Mouse (Mus musculus): ENCODE results near the gene Fry.

Gene Fry

DNA sequence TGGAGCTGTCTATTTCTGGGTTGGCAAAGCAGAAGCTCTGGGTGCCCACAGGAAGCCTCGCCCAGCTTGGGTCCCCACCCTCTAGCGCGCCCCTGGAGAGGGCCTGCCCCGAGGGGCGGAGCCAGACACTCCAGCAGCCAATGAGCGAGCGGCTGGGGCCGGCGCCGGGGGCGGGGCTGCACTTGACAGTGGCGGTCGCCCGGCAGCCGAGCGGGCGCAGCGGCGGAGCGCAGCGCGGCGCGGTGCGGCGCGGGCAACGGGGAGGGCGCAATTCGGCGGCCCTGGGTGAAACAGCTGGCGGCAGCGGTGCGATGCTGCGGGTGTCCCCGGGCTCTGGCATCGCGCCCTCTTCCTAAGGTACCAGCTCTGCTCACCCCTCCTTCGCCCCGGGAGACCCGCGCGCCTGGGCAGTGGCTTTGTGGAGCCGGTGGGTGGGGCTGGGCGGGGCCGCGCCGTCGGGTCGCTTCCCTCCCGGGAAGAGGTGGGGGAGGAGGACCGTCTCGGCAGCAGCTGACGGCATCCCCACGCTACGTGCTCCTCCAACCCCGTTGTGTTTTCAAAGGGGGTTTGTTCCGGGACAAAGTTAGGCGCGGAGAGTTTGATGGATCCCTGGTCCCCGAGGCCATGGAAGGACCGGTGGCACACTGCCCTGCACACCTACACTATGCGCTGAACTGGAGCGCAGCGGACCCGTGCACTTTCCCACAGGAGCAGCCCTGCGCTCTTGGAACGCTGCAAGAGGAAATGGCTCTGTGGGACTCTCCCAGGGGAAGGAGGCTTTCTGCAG lies at the start of gene Fry:
Gene Fry (plus strand): TSS at position 191 of the 787 bp plus-strand sequence.
- DNase-seq (ENCODE audit: low read depth in 2 of 2, low spot score in 2 of 2) = peak; percentile 97 to 98

DNA sequence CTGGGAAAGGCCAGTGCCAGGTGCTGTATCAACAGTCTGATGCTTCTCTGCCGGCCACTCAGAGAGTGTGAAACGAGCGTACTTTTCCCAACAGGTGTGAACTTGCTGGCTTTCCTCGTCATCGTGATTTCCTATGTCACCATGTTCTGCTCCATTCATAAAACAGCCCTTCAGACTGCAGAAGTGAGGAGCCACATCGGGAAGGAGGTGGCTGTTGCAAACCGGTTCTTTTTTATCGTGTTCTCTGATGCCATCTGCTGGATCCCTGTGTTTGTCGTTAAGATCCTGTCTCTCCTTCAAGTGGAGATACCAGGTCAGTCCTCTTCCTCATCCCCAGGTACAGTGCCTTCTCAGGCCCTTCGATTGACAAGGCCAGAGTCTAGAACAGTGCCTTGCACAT lies 48.4 kb upstream of the Fry start:
- DNase-seq (ENCODE audit: low read depth in 2 of 2, low spot score in 2 of 2) = no peak

DNA sequence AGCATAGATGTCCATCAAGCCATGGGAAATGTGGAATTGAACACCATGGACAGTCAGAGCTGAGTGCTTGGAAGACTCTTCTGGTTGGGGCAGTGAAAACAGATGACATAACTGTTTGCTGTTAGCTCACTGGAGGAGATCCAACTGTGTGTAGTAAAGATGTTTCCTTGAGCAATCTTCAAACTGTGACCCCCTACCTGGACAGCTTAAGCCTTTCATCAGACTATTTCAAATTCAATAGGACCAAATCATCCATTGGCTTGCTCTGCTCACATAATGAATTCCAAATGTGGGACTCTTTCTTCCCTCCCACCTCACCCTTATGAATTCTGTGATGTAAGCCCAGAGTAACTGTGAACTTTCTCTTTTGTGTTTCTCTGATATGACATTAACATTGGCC lies 46.7 kb upstream of the Fry start:
- DNase-seq (ENCODE audit: low read depth in 2 of 2, low spot score in 2 of 2) = no peak

DNA sequence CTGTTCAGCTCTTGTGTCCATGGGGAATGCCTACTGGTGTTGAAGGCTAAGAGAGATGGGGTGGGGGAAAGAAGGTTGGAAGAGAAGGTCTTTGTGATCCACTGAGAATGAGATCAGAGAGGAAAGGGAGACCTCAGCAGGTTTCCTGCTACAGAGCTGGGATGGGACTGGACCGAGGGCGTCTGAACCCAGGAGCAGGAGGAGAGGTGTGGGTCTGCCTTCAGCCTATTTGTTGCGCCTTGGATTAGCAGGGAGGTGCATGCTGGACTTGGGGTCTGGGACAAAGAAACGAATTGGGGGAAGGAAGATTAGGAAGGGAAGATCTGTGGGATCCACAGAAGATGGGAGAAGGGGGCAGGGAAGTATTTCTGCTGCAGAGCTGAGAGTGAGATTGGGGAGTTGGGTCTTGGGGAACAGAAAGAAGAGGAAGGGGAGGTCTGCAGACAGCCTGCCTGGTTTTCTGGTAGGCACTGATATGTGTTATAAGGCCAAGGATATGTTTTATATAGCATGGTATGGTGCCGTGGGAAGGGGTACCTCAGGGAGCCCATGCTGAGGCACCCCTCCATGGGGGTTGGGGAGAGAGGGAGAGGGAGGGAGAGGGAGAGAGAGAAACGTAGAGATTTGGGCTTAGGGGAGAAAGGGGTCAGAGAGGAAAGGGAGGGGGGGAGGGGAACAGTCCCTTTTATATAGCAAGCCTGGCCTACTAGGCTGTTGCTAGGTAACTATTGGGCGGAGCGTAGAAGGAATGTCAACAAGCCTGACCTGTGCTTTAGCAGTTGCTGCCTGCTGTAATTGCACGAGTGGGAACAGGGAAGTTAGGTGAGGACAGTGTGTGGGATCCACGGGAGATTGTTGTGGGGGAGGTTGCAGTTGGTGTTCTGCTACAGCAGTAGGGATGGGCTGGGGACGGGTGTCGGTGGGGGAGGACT lies 38.3 kb upstream of the Fry start:
- no peak for DNase-seq (ENCODE audit: low read depth in 2 of 2, low spot score in 2 of 2)

DNA sequence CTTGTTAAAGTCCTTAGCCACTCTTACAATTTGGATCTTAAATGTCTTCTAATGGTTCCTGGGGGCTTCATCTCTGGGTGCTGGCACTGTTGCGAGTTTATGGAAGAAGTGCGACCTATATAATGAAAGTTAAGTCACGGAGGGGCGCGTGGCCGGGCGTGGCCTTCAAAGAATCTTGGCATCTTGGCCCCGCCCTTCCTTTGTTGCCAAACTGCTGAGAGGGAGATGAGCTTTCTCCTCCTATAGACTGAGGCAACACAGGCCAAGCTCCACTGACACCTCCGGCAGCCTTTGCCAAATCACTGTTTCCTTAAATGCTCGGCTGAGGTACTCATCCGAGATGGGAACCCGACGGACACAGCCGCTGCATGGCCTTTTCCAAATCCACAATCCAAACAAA lies 35.7 kb upstream of the Fry start:
- DNase-seq (ENCODE audit: low read depth in 2 of 2, low spot score in 2 of 2) = no peak

DNA sequence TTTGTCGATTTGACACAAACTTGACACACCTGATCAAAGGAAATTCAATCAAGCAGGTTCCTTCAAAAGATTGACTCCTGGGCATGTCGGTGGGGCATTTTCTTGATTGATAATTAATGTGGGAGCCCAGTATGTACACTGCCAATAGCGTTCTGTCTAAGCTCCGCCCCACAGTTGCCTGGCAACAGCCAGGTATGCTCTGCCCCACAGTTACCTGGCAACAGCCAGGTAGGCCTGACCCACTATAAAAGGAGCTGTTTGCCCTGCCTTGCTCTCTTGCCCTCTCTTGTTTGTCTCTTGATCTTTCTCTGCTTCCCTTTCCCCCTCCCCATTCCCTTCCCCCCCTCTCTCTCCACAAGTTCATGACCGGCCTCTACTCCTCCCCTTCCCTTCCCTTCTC lies 35.3 kb upstream of the Fry start:
- no peak for DNase-seq (ENCODE audit: low read depth in 2 of 2, low spot score in 2 of 2)

DNA sequence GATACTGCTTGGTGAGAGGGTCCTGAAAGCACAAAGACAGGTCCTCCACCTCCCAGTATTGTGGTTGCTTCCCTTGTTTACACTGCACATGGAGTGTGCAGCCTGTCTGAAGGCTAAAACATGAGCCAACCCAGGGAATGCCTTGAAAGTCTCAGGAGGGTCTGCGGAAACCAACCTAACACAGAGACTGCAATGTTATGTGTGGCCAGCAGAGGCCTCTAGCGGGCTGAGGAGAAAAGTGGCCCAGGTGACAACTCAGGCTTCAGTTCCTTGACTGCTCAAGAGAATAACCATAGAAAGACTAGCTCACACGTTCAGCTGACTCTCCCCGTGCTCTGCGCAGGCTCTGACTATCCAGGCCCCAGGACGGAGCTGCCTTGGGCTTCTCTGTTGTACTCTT lies 20.8 kb upstream of the Fry start:
- peak; percentile 33 to 42 for DNase-seq (ENCODE audit: low read depth in 2 of 2, low spot score in 2 of 2)

DNA sequence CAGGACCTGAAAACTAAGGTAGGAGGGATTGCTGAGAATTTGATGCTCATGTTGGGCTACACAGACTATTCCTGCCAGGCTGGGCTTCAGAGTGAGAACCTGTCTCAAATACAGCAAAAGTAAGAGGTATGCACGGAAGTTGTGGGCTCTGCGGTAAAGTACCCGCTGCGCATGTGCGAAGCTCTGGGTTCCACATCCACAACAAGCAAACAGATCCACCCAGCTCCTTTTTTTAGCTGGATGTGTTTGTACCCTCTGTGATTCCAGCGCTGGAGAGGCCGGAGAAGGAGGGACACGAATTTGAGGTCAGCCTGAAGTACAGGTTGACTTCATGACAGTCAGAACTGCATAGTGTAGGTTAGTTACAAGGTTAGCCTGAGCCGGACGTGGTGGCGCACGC lies 19.7 kb upstream of the Fry start:
- no peak for DNase-seq (ENCODE audit: low read depth in 2 of 2, low spot score in 2 of 2)

DNA sequence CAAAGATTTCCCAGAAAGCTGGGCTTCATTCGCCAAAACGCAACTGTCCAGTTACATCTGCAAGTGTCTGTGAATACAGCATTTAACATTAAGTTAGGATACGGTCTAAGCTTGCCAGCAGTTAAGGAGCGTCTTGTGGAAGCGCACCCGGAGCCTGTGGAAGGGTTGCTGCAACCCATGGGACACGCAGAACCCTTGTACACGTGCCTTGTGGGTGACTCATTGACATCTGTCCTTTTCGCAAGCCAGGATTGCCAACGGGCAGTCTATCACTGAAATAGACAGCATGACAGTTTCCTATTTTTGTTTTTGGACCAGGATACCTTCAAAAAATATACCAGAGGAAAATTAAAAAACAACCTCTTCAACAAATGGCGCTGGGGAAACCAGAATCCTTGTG lies 16.7 kb upstream of the Fry start:
- no peak for DNase-seq (ENCODE audit: low read depth in 2 of 2, low spot score in 2 of 2)

DNA sequence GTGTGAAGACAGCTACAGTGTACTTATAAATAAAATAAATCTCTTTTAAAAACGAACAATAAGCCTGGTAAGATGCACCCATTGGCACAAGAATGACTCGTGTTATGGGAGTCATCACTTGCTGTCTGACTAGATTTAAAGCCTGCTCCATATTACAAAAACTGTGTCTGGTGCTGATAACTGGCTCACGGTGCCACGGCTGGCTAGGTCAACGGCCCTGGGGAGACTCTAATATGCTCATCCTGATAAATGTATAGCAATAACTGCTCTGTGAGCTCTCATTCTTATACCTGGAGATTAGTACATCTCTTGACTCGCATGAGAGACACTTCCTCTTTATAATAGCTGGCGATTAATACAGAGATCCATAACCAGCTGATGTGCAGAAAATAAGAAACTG lies 12.1 kb upstream of the Fry start:
- DNase-seq (ENCODE audit: low read depth in 2 of 2, low spot score in 2 of 2) = no peak

DNA sequence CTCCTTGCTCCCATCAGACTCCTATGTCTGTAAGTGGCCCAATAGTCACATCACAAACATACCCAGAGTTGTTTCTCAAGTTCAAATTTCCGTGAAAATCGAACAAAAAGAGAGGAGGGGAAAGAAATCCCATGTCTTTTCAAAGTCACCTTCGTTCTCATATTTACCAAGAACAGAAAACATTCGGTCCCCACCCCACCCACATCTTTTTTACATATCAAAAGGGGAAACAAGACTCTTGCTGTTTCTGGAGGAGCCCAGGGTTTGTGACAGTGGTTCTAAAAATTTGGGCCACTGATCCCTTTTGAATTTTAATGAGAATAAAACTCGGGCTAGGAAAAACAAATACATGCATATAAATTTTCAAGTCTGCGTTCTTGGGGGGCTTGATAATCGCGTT lies 7.2 kb upstream of the Fry start:
- DNase-seq (ENCODE audit: low read depth in 2 of 2, low spot score in 2 of 2) = no peak

DNA sequence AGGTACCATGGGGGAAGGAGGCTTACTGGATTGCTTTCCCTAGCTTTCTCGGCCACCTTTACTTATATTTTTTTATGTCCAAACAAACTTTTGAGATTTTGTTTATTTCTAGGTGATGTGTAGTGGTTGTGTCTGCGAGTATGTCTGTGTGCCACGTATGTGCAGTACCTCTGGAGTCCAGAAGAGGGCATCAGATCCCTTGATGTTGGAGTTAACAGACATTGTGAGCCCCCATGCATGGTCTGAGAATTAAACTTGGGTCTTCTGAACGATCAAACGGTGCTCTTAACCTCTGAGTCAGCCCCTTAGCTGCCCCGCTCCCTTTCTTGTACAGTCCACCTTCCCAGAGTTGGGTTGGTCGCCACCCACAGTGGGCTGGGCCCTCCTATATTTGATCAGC lies 4.4 kb upstream of the Fry start:
- DNase-seq (ENCODE audit: low read depth in 2 of 2, low spot score in 2 of 2) = peak; percentile 11 to 36

DNA sequence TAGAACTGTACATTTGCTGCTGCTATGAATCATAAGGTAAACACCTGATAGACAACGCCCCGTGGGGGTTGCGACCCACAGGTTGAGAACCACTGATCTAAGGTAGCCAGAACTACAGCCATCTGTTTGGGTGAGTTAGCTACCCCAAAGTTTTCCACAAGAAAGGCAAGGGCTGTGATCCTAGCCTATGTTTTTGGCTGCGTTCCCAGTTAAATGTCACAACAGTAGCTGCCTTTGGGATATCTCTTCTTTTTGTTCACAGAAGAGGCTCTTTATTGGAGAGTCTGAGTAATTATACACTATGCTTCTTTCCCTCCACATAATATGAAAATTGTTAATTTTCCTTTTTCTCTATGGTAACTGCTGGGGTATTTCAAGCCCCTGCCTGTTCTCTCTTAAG lies 3.7 kb upstream of the Fry start:
- DNase-seq (ENCODE audit: low read depth in 2 of 2, low spot score in 2 of 2) = no peak

DNA sequence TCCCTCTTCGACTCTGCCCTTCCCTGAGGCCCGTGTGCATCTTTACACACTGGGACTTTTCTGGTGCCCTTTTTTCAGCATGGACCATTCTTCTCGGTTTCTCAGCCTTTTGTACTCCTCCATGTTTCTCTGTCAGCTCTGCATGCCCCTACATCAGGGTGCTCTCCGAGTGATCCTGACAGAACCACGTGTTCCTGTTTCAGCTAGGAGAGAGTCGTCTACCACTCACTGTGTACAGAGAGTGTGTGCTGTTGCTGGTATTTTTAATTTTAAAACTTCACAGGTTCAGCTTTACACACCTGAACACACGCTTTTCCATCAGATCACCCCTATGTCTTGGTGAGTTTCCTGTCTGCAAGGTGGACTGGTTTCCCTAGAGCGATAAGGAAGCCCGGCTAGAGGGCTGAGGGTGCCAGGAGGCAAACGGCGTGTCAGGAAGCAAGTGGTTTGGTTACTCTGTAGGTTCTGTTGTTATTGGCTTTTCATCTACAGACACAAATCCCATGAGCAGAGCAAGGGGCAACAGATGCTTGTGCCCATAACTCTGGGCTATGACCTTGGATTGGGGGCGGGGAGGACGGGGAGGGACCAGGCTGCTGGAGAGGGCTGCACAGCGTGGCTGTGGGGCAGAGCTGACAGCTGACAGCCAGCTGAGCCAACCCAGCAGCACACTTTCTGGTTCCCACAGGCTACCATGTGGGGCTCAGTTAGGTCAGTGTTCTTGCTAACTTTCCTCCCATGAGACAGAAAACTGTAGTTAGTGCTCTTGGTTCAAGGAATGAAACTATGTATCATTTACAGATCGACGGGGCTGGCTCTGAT lies 3.0 kb upstream of the Fry start:
- DNase-seq (ENCODE audit: low read depth in 2 of 2, low spot score in 2 of 2) = no peak

DNA sequence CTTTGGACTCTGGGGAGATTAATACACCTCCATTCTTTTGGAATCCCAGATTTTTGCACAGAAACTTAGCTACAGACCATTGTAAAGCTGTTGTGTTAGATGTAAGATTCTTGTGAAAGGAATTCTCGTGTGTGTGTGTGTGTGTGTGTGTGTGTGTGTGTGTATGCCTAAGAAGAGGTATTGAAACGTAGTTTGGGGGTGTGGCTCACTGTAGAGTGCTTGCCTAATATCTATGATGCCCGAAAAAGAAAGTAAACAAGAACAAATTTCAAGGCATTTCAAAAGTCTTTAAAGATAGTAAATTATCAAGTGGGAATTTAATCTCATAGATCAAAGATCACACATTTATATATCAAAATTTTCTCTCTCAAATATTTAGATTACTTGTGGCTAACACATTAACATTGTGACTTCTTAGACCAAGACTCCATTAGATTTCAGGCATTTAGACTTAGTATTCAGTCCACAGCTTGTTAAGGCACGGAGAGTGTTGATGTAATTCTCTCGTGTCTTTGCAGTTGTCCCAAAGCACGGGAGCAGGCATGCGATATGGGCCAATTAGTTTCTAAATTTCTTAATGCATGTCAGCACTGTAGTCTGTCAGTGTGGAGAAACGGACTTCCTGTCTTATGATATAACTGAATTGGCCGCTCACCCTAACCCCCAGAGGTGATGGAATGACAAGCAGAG lies 2.1 kb upstream of the Fry start:
- no peak for DNase-seq (ENCODE audit: low read depth in 2 of 2, low spot score in 2 of 2)

DNA sequence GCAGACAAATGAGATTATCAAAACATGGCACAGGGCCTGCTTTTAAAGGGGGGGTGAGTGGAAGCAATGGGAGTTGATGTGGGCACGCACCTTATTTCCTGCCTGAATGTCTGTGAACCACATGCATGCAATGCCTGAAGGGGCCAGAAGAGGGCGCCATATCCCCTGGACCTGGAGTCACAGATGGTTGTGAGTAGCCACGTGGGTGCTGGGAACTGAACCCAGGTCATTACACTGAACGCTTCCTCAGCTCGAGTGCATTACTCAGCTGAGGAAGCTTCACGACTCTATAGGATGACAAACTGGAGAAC lies 1.6 kb upstream of the Fry start:
- peak; percentile 36 to 58 for DNase-seq (ENCODE audit: low read depth in 2 of 2, low spot score in 2 of 2)

DNA sequence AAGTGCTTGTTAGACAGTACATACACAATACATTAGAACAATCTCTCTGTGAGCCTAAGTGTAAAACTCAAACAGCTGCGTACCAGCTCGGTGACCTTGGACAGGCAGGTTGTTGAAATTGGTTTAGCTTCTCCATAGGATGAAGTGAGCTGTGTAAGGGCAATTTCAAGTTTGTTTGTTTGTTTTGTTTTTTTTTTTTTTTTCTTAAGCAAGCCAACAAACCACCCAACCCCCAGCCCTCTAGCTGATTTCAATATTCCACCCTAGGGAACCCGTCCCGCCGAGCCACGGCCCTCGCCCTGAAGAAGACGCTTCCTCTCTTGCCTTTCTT lies 356 bp upstream of the Fry start:
- no peak for DNase-seq (ENCODE audit: low read depth in 2 of 2, low spot score in 2 of 2)

DNA sequence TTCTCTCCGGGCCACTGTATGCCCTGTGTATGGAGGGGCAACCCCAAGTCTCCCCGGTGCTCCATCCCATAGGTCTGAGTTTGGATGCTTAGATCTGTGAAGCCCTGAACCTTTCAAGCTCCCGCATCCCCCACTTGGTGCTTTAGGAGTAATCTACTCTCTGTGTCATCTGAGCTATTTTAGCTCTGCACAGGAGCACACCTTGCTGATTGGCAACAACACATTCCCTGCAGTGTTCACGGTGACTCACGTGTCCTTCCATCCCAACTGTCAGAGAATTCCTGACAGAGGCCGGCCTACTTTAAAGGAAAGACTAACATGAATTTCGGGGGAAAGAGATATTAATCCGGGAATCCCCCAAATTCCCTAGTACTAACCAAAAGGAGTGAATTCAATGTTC lies 2.2 kb downstream of the Fry start:
- DNase-seq (ENCODE audit: low read depth in 2 of 2, low spot score in 2 of 2) = no peak

DNA sequence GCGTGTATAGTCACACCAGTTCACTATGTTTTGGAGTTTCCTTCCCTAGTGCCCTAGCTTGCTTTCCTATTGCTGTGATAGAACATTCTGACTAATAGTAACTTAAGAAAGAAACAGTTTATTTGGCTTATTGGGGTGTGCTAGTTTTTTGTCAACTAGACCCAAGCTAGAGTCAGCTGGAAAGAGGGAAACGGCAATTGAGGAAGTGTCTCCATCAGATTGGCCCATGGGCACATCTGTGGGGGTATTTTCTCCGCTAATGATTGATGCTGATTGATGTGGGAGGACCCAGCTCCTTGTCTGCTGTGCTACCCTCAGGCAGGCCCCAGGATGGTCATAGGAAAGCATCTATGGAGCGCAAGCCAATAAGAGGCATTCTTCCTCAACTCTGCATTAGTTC lies 3.6 kb downstream of the Fry start:
- DNase-seq (ENCODE audit: low read depth in 2 of 2, low spot score in 2 of 2) = no peak

DNA sequence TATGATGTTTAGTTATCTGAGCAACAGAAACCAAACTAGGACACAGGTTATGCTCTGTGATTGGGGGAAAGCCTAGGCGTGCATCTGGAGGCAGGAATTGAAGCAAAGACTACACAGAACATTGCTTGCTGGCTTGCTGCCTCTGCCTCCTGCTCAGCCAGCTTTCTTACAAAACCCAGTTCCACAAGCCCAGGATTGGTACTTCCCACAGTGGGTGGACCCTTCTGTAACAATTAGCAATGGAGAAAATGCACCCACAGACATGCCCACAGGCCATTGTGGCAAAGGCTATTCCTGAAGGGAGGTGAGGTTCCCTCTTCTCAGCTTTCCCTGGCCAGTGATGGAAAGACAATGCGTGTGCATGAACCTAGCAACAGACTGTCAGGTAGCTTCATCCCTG lies 4.1 kb downstream of the Fry start:
- DNase-seq (ENCODE audit: low read depth in 2 of 2, low spot score in 2 of 2) = no peak

DNA sequence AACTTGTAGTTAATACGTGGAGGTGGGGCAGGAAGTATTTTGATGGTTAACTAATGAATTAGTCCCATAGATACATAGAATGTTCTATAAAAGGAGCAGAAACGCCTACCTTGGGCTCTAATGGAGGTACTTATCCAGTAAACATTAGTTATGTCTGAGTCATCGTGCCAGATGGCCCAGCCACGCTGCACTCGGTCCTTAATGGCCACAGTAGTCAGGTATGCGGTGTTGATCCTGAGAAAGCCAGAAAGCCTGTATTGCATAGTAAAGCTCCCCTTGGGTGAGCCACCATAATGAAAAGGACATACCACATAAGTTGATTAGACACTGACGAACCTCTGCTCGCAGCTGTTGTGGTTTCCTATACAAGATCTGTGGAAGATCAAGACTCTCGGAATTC lies 7.5 kb downstream of the Fry start:
- no peak for DNase-seq (ENCODE audit: low read depth in 2 of 2, low spot score in 2 of 2)
